Mouse (Mus musculus) thymus, adult 2 months (tissue): ENCODE measurements at regions not wholly inside any gene's neighbourhood (a gene's known extent, or its start where the extent isn't known, plus 50 kb on each side); places are given as distances from the start of the nearest gene placed in this dataset.

Source experiments
- CTCF ChIP-seq: fragments of 200-500 bp; IDR thresholded peaks from 2 replicates; pipeline ENCODE4 v1.5.1; 2012; ENCODE audit warnings: mild to moderate bottlenecking, control low read depth, low read length, moderate library complexity, borderline replicate concordance; ENCODE audit not compliant: control insufficient read depth, poor library complexity, insufficient read depth; ENCODE audit errors: extremely low read depth
- POLR2A ChIP-seq: fragments of 200-500 bp; IDR thresholded peaks from 2 replicates; pipeline ENCODE4 v1.6.1; 2012; ENCODE audit warnings: mild to moderate bottlenecking, low read length, control low read depth, moderate library complexity; ENCODE audit not compliant: control insufficient read depth, poor library complexity, insufficient read depth; ENCODE audit errors: extremely low read depth

- TF ChIP-seq CTCF, result no peak
- TF ChIP-seq POLR2A, result no peak
Measured at GRCm38 (mm10) chr13:101351123-101351522, 416.9 kb downstream of the Pik3r1 start.
